17 mouse cellular contexts compared by ENCODE assay signal in genomic region chr13:28775142-28775815, GRCm38 (mm10).
DNase-seq lines count a peak whose midpoint lies in the region; ATAC-seq and TF ChIP-seq lines count a peak whose summit lies in the region.
"Had no signal": no experiment of that assay in that cellular context is flagged by ENCODE, and none has a peak within 500 bp of the region (broad histone marks: within the 10 kb centered on the region; RNA-seq: fewer than 3 reads in every experiment).

No protein-coding gene starts in this region.

- 0 out of 2 replicates have a peak, but pooled peaks cover 5% of the 10 kb centered on the region for H3K36me3 ChIP-seq in hindbrain, embryonic 10.5 days
- peaks cover 14% of the 10 kb centered on the region; the same call in 1 of the 2 replicates for H3K36me3 ChIP-seq in midbrain, embryonic 10.5 days
- no peaks in the 10 kb centered on the region for H3K36me3 ChIP-seq in neural tube, embryonic 13.5 days
- H3K36me3 ChIP-seq: embryonic facial prominence, embryonic 12.5 days had no signal

- H3K27me3 ChIP-seq in hindbrain, embryonic 10.5 days (ENCODE audit: insufficient read depth, poor library complexity, severe bottlenecking), result no peaks in the 10 kb centered on the region
- H3K27me3 ChIP-seq in midbrain, embryonic 10.5 days (ENCODE audit: low read depth, poor library complexity, severe bottlenecking), result peaks cover 30% of the 10 kb centered on the region; the same call in 1 of the 2 replicates
- H3K27me3 ChIP-seq in neural tube, embryonic 13.5 days, result no peaks in the 10 kb centered on the region
- H3K27me3 ChIP-seq: CH12.LX; embryonic facial prominence, embryonic 12.5 days had no signal

- H3K9ac ChIP-seq in neural tube, embryonic 13.5 days, result peak overlapping the region; percentile 38; the same call in 1 of the 2 replicates
- H3K9ac ChIP-seq: embryonic facial prominence, embryonic 12.5 days; liver, embryonic 14.5 days had no signal

- no peak for ATAC-seq in neural tube, embryonic 13.5 days (ENCODE audit: low read depth)

- 54% methylated on average over 7 of the region's 7 CpGs for WGBS in hindbrain, embryonic 10.5 days
- WGBS in midbrain, embryonic 10.5 days, result 26% methylated on average over 7 of the region's 7 CpGs
- WGBS in neural tube, embryonic 13.5 days, result 35% methylated on average over 7 of the region's 7 CpGs

- intact Hi-C loops in gastrocnemius, adult 2 months (cut with DNase I), result no loop called here

- no peak overlapping the region for H3K4me3 ChIP-seq in hindbrain, embryonic 10.5 days
- H3K4me3 ChIP-seq in midbrain, embryonic 10.5 days, result peak overlapping the region; percentile 19
- H3K4me3 ChIP-seq in neural tube, embryonic 13.5 days, result no peak overlapping the region
- no peak overlapping the region for H3K4me3 ChIP-seq in gastrocnemius, adult 2 months
- H3K4me3 ChIP-seq: embryonic facial prominence, embryonic 12.5 days had no signal

- peaks cover 45% of the 10 kb centered on the region for H3K4me1 ChIP-seq in hindbrain, embryonic 10.5 days (replicated peaks)
- H3K4me1 ChIP-seq in midbrain, embryonic 10.5 days, result peaks cover 74% of the 10 kb centered on the region
- H3K4me1 ChIP-seq in neural tube, embryonic 13.5 days (replicated peaks), result peaks cover 53% of the 10 kb centered on the region

- no peaks in the 10 kb centered on the region for H3K9me3 ChIP-seq in hindbrain, embryonic 10.5 days
- H3K9me3 ChIP-seq in midbrain, embryonic 10.5 days (replicated peaks), result no peaks in the 10 kb centered on the region
- H3K9me3 ChIP-seq in neural tube, embryonic 13.5 days, result no peaks in the 10 kb centered on the region
- H3K9me3 ChIP-seq: embryonic facial prominence, embryonic 12.5 days had no signal

- peak overlapping the region; percentile 62; the same call in 1 of the 2 replicates for H3K27ac ChIP-seq in hindbrain, embryonic 10.5 days
- H3K27ac ChIP-seq in midbrain, embryonic 10.5 days (replicated peaks), result peak overlapping the region; percentile 78
- H3K27ac ChIP-seq in neural tube, embryonic 13.5 days (replicated peaks), result peak overlapping the region; percentile 83
- H3K27ac ChIP-seq in gastrocnemius, adult 2 months, result no peak overlapping the region
- H3K27ac ChIP-seq: embryonic facial prominence, embryonic 12.5 days; liver, embryonic 14.5 days had no signal

- DNase-seq in embryo, embryonic 10.5 days (ENCODE audit: low spot score), result peak; percentile 53
- DNase-seq in embryo, embryonic 9.5 days (ENCODE audit: extremely low spot score), result no peak
- no peak for DNase-seq in hindbrain, embryonic 10.5 days (ENCODE audit: low spot score)
- DNase-seq in midbrain, embryonic 10.5 days (ENCODE audit: low spot score), result no peak
- DNase-seq in thymus, adult 18-20 months, result no peak
- DNase-seq in gastrocnemius, adult 2 months, result no peak
- DNase-seq in right cerebral cortex, postnatal 10 days (ENCODE audit: low spot score in 2 of 2), result no peak
- DNase-seq: adrenal gland, postnatal 14 days; cerebellum, postnatal 14 days; gastrocnemius, postnatal 25 days; kidney, adult 8-10 months; lung, postnatal 10 days; thymus, postnatal 4 days had no signal

- H3K4me2 ChIP-seq in neural tube, embryonic 13.5 days, result peak overlapping the region; percentile 14; the same call in 1 of the 2 replicates
- H3K4me2 ChIP-seq: embryonic facial prominence, embryonic 12.5 days had no signal

- no peak for TF ChIP-seq CTCF in gastrocnemius, adult 2 months (IDR thresholded peaks at IDR 0.05)
